Mouse (Mus musculus) MEL (cell line): Measurements from ENCODE around the gene Pygm.

Experiments used
- CTCF ChIP-seq, 3 experiments: IDR thresholded peaks in 2 of 3; conservative IDR thresholded peaks in 1 of 3; 2 replicates each; pipeline ENCODE4 v1.5.1; 2011 to 2012; ENCODE audit warnings: low read length in 3 of 3, low read depth in 2 of 3, mild to moderate bottlenecking in 2 of 3, improper control_type of control experiment in 1 of 3, inconsistent platforms in 1 of 3, mixed read lengths in 1 of 3, moderate library complexity in 1 of 3; ENCODE audit not compliant: control insufficient read depth in 1 of 3, insufficient read depth in 1 of 3, poor library complexity in 1 of 3, severe bottlenecking in 1 of 3
- EP300 ChIP-seq, 2 experiments: IDR thresholded peaks; 2 replicates each; pipeline ENCODE4 v1.6.1; 2011; ENCODE audit warnings: improper control_type of control experiment in 2 of 2, low read length in 2 of 2, low read depth in 1 of 2, mild to moderate bottlenecking in 1 of 2
- ETS1 ChIP-seq: IDR thresholded peaks from 2 replicates; pipeline ENCODE4 v1.6.1; 2012; ENCODE audit warnings: low read depth, mild to moderate bottlenecking, inconsistent platforms, low read length, improper control_type of control experiment, moderate library complexity
- GATA1 ChIP-seq: IDR thresholded peaks from 2 replicates; pipeline ENCODE4 v1.6.1; 2011; ENCODE audit warnings: low read depth, low read length, improper control_type of control experiment
- MAFK ChIP-seq: IDR thresholded peaks from 2 replicates; pipeline ENCODE4 v1.6.1; 2011; ENCODE audit warnings: low read depth, mild to moderate bottlenecking, low read length, improper control_type of control experiment, borderline replicate concordance
- MEF2A ChIP-seq: IDR thresholded peaks from 2 replicates; pipeline ENCODE4 v1.6.1; 2014; ENCODE audit warnings: low read depth, mild to moderate bottlenecking, inconsistent platforms, low read length, improper control_type of control experiment; ENCODE audit not compliant: poor library complexity, insufficient replicate concordance, severe bottlenecking; ENCODE audit errors: extremely low read depth
- MYC ChIP-seq: IDR thresholded peaks from 2 replicates; pipeline ENCODE4 v1.6.1; 2011; ENCODE audit warnings: low read depth, mild to moderate bottlenecking, low read length, improper control_type of control experiment, moderate library complexity
- POLR2A ChIP-seq, 2 experiments: IDR thresholded peaks; 2 replicates each; pipeline ENCODE4 v1.6.1; 2011 to 2012; ENCODE audit warnings: low read length in 2 of 2, mild to moderate bottlenecking in 2 of 2, control low read depth in 1 of 2, improper control_type of control experiment in 1 of 2, low read depth in 1 of 2, moderate library complexity in 1 of 2; ENCODE audit not compliant: control insufficient read depth in 1 of 2, insufficient read depth in 1 of 2, poor library complexity in 1 of 2
- TCF12 ChIP-seq: IDR thresholded peaks from 2 replicates; pipeline ENCODE4 v1.6.1; 2014; ENCODE audit warnings: low read depth, mild to moderate bottlenecking, inconsistent platforms, low read length, improper control_type of control experiment, moderate library complexity
- UBTF ChIP-seq: IDR thresholded peaks from 2 replicates; pipeline ENCODE4 v1.6.1; 2012; ENCODE audit warnings: low read depth, mild to moderate bottlenecking, inconsistent platforms, low read length, improper control_type of control experiment, moderate library complexity, borderline replicate concordance; ENCODE audit not compliant: insufficient read depth

DNA sequence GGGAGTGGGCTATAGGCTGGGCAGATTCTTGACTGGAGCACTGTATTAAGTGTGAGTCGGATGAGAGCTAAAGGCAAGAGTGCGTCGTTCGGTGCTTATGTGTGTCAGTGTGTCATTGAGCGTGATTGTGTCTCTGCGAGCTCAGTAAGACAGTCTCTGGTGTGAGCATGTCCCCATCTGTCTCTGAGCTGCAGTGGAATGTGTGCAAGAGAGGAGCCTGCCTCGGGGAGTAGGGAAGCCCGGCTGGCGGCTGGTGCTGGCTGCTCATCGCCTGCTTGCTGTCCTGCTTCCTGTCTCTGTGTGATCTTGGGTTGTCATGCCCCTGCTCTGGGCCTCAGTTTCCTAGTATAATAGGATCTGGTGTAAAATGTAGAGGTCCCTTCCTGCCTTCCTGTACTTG lies 58.8 kb downstream of the Pygm start:
- TF ChIP-seq POLR2A (IDR thresholded peaks at IDR 0.05; ENCODE audit: control insufficient read depth in 1 of 2, insufficient read depth in 1 of 2, low read depth in 1 of 2, low read length in 2 of 2, poor library complexity in 1 of 2) (no peak), GATA1 (no peak), MAFK (no peak), TCF12 (no peak), CTCF (IDR thresholded peaks at IDR 0.05 in 2 of 3, conservative IDR thresholded peaks at IDR 0.05 in 1 of 3; ENCODE audit: control insufficient read depth in 1 of 3, insufficient read depth in 1 of 3, low read depth in 2 of 3, low read length in 3 of 3, poor library complexity in 1 of 3, severe bottlenecking in 1 of 3) (no peak), MYC (no peak), UBTF (no peak), MEF2A (no peak), ETS1 (no peak), EP300 (IDR thresholded peaks at IDR 0.05; ENCODE audit: low read depth in 1 of 2, low read length in 2 of 2) (no peak)
